Mouse (Mus musculus) thymus, adult 2 months (tissue): ENCODE results near the gene Ift74. TPM values are rescaled to one million over a fixed set of nuclear protein-coding genes. Genes with fewer than 3 reads are reported as not detected.
"Not testable (repeated sequence)": the region's sequence is repeated elsewhere in the genome, so short reads cannot be mapped to it uniquely, and the experiment has no call there.

ENCODE experiments used
- DNase-seq: peaks from one replicate; pipeline ENCODE4 v3.0.0; 2021
- H3K27ac ChIP-seq: fragments of 200-500 bp; 2 replicates; pipeline ENCODE4 v1.5.1; 2012; ENCODE audit warnings: low read length, control low read depth; ENCODE audit not compliant: control insufficient read depth, insufficient read depth
- H3K27me3 ChIP-seq: fragments of 200-500 bp; 2 replicates; pipeline ENCODE4 v1.6.1; 2012; ENCODE audit warnings: mild to moderate bottlenecking, low read length, moderate library complexity, mixed read lengths; ENCODE audit not compliant: control insufficient read depth, insufficient read depth
- H3K36me3 ChIP-seq: fragments of 200-500 bp; 2 replicates; pipeline ENCODE4 v1.6.1; 2012; ENCODE audit warnings: mild to moderate bottlenecking, low read length, moderate library complexity; ENCODE audit not compliant: control insufficient read depth, insufficient read depth
- H3K4me1 ChIP-seq: fragments of 200-500 bp; replicated peaks from 2 replicates; pipeline ENCODE4 v1.6.1; 2012; ENCODE audit warnings: low read length; ENCODE audit not compliant: control insufficient read depth, insufficient read depth
- H3K4me3 ChIP-seq: fragments of 200-500 bp; 2 replicates; pipeline ENCODE4 v1.5.1; 2012; ENCODE audit warnings: mild to moderate bottlenecking, low read length, control low read depth, moderate library complexity; ENCODE audit not compliant: control insufficient read depth, insufficient read depth
- CTCF ChIP-seq: fragments of 200-500 bp; IDR thresholded peaks from 2 replicates; pipeline ENCODE4 v1.5.1; 2012; ENCODE audit warnings: mild to moderate bottlenecking, control low read depth, low read length, moderate library complexity, borderline replicate concordance; ENCODE audit not compliant: control insufficient read depth, poor library complexity, insufficient read depth; ENCODE audit errors: extremely low read depth
- POLR2A ChIP-seq: fragments of 200-500 bp; IDR thresholded peaks from 2 replicates; pipeline ENCODE4 v1.6.1; 2012; ENCODE audit warnings: mild to moderate bottlenecking, low read length, control low read depth, moderate library complexity; ENCODE audit not compliant: control insufficient read depth, poor library complexity, insufficient read depth; ENCODE audit errors: extremely low read depth
- WGBS: fragments of 180-500 bp; shearing (Covaris S2); methylation state at CpG from one replicate; pipeline ENCODE4 v1.1.7; 2018; 5-methylcytosine and 5-hydroxymethylcytosine counted together
- polyA plus RNA-seq: library from polyadenylated mRNA; depleted of rRNA; stranded (reverse); fragments of >200 nt; gene quantifications from 2 replicates; pipeline ENCODE4 v1.2.3, GENCODE M21; 2012

Ift74 gene
- polyA plus RNA-seq, 1 experiment = 0.55 TPM

GRCm38 (mm10) chr4:94603031-94603629 is 11.2 kb upstream of the Ift74 start, which contains the start of gene Plaa:
Gene Plaa (minus strand): TSS chr4:94603244.
- peak within 1 kb of the TSS; percentile 91 for H3K4me3 ChIP-seq
- H3K27me3 ChIP-seq = no peaks in the 10 kb centered on the region
- TF ChIP-seq CTCF (no peak), POLR2A (peak; percentile 74)
- peak; percentile 89 for DNase-seq
- no peaks in the 10 kb centered on the region for H3K4me1 ChIP-seq
- no peaks in the 10 kb centered on the region for H3K36me3 ChIP-seq
- H3K27ac ChIP-seq = no peak within 1 kb of the TSS
- WGBS = under 1% methylated on average over 61 of the region's 61 CpGs

GRCm38 (mm10) chr4:94604452-94605019 is 9.8 kb upstream of the Ift74 start:
- no peaks in the 10 kb centered on the region for H3K4me1 ChIP-seq
- no peak overlapping the region for H3K27ac ChIP-seq
- TF ChIP-seq POLR2A (no peak), CTCF (no peak)
- H3K4me3 ChIP-seq = no peak overlapping the region
- 97% methylated on average over 2 of the region's 2 CpGs for WGBS
- no peaks in the 10 kb centered on the region for H3K36me3 ChIP-seq
- no peaks in the 10 kb centered on the region for H3K27me3 ChIP-seq
- DNase-seq = no peak

GRCm38 (mm10) chr4:94605591-94605990 is 8.7 kb upstream of the Ift74 start:
- Histone ChIP-seq H3K4me3 (no peak overlapping the region), H3K36me3 (no peaks in the 10 kb centered on the region), H3K4me1 (no peaks in the 10 kb centered on the region), H3K27me3 (no peaks in the 10 kb centered on the region), H3K27ac (no peak overlapping the region)
- TF ChIP-seq CTCF = no peak
- TF ChIP-seq POLR2A = no peak
- 97% methylated on average over 2 of the region's 2 CpGs for WGBS
- DNase-seq = no peak

- Histone ChIP-seq H3K4me1 (peaks cover 4% of the 10 kb centered on the region; the same call in 1 of the 2 replicates), H3K36me3 (no peaks in the 10 kb centered on the region), H3K4me3 (no peak overlapping the region), H3K27me3 (no peaks in the 10 kb centered on the region), H3K27ac (no peak overlapping the region)
- DNase-seq = no peak
- TF ChIP-seq POLR2A = no peak
- TF ChIP-seq CTCF = no peak
- 88% methylated on average over 3 of the region's 3 CpGs for whole genome bisulfite sequencing
Measured at GRCm38 (mm10) chr4:94610339-94610738, 4.0 kb upstream of the Ift74 start.

- Histone ChIP-seq H3K27me3 (no peaks in the 10 kb centered on the region), H3K27ac (no peak overlapping the region), H3K36me3 (no peaks in the 10 kb centered on the region), H3K4me3 (peak overlapping the region; percentile 93), H3K4me1 (peaks cover 4% of the 10 kb centered on the region; the same call in 1 of the 2 replicates)
- no peak for TF ChIP-seq CTCF
- TF ChIP-seq POLR2A = no peak
- WGBS = 1% methylated on average over 18 of the region's 18 CpGs
- DNase-seq = no peak
Measured at GRCm38 (mm10) chr4:94614627-94615006, 326 bp downstream of the Ift74 start.

- Histone ChIP-seq H3K4me1 (no peaks in the 10 kb centered on the region), H3K27me3 (no peaks in the 10 kb centered on the region), H3K4me3 (no peak overlapping the region), H3K36me3 (no peaks in the 10 kb centered on the region), H3K27ac (no peak overlapping the region)
- TF ChIP-seq POLR2A = no peak
- TF ChIP-seq CTCF = no peak
- no peak for DNase-seq
- WGBS = 94% methylated on average over 2 of the region's 2 CpGs
Measured at GRCm38 (mm10) chr4:94620077-94620476, 5.8 kb downstream of the Ift74 start.

GRCm38 (mm10) chr4:94643141-94643540 is 28.9 kb downstream of the Ift74 start:
- 98% methylated on average over 2 of the region's 2 CpGs for WGBS
- Histone ChIP-seq H3K36me3 (no peaks in the 10 kb centered on the region), H3K4me3 (no peak overlapping the region), H3K27me3 (no peaks in the 10 kb centered on the region), H3K4me1 (no peaks in the 10 kb centered on the region), H3K27ac (no peak overlapping the region)
- TF ChIP-seq CTCF (no peak), POLR2A (no peak)
- no peak for DNase-seq

GRCm38 (mm10) chr4:94649920-94650319 is 35.6 kb downstream of the Ift74 start, which contains the start of gene Lrrc19:
Gene Lrrc19 (minus strand): TSS chr4:94650144.
- no peak within 1 kb of the TSS for H3K27ac ChIP-seq
- no peaks in the 10 kb centered on the region for H3K36me3 ChIP-seq
- WGBS = 96% methylated on average over 3 of the region's 3 CpGs
- no peak within 1 kb of the TSS for H3K4me3 ChIP-seq
- TF ChIP-seq CTCF = no peak
- no peak for TF ChIP-seq POLR2A
- H3K4me1 ChIP-seq = no peaks in the 10 kb centered on the region
- no peak for DNase-seq
- no peaks in the 10 kb centered on the region for H3K27me3 ChIP-seq

- not testable (repeated sequence) for H3K4me1 ChIP-seq, H3K4me3 ChIP-seq, H3K27me3 ChIP-seq, H3K36me3 ChIP-seq, H3K27ac ChIP-seq, DNase-seq
- WGBS = 93% methylated on average over 5 of the region's 5 CpGs
Measured at GRCm38 (mm10) chr4:94650426-94651175, 36.3 kb downstream of the Ift74 start.
